Mouse (Mus musculus) central nervous system, embryonic 14 days (tissue): ENCODE data around the gene Fam199x. TPM values are rescaled to one million over a fixed set of nuclear protein-coding genes. Genes with fewer than 3 reads are reported as not detected.

Source experiments
- polyA plus RNA-seq: library from polyadenylated mRNA; depleted of rRNA; stranded (reverse); fragments of >200 nt; gene quantifications from 2 replicates; pipeline ENCODE4 v1.2.3, GENCODE M21; 2012; rRNA removed

Gene Fam199x
- 2.8 and 2.9 TPM in 2 replicates for polyA plus RNA-seq

GRCm38 (mm10) chrX:137049425-137050225 lies at the start of gene Fam199x:
Gene Fam199x, plus strand, starts transcription at chrX:137049594.

GRCm38 (mm10) chrX:137038000-137038483 lies 11.4 kb upstream of the Fam199x start, which contains the start of gene Slc25a53:
Gene Slc25a53, minus strand, starts transcription at chrX:137038302.

GRCm38 (mm10) chrX:137121718-137122117 lies 72.3 kb downstream of the Fam199x start, which contains the start of gene Esx1:
Gene Esx1, minus strand, starts transcription at chrX:137122083.

Other genes with a start within 250 kb of the Fam199x start
- gene Plp1, start 226.9 kb upstream of the Fam199x start, polyA plus RNA-seq = 16.0 and 19.4 TPM in 2 replicates
- gene Rab9b, start 180.8 kb upstream of the Fam199x start, polyA plus RNA-seq = 7.2 and 8.0 TPM in 2 replicates
- gene H2bfm, start 122.3 kb upstream of the Fam199x start, polyA plus RNA-seq = not detected in 2 replicates
- gene Tmsb15b2, start 74.1 kb upstream of the Fam199x start, polyA plus RNA-seq = 40.0 and 54.8 TPM in 2 replicates
- 10.6 and 12.3 TPM in 2 replicates for gene Tmsb15l, start 72.7 kb upstream of the Fam199x start, polyA plus RNA-seq
- 20.0 and 21.8 TPM in 2 replicates for gene Tmsb15b1, start 72.7 kb upstream of the Fam199x start, polyA plus RNA-seq
- gene Zcchc18, start 56.4 kb upstream of the Fam199x start, polyA plus RNA-seq = 138 and 147 TPM in 2 replicates
- gene Slc25a53, start 11.3 kb upstream of the Fam199x start, polyA plus RNA-seq = 17.1 and 18.9 TPM in 2 replicates
- gene Esx1, start 72.5 kb downstream of the Fam199x start, polyA plus RNA-seq = not detected in 2 replicates